Mouse (Mus musculus) embryo, embryonic 11.5 days (tissue): ENCODE data around the gene Myo1d.
A peak's percentile ranks its signal among the peaks of the same experiment; 100 is the strongest.
"Not testable (repeated sequence)": the region's sequence is repeated elsewhere in the genome, so short reads cannot be mapped to it uniquely, and the experiment has no call there.

Source experiments
- DNase-seq: peaks from one replicate; pipeline ENCODE4 v3.0.0-alpha.2; 2012; ENCODE audit warnings: low read depth, low spot score

The Myo1d gene

DNA sequence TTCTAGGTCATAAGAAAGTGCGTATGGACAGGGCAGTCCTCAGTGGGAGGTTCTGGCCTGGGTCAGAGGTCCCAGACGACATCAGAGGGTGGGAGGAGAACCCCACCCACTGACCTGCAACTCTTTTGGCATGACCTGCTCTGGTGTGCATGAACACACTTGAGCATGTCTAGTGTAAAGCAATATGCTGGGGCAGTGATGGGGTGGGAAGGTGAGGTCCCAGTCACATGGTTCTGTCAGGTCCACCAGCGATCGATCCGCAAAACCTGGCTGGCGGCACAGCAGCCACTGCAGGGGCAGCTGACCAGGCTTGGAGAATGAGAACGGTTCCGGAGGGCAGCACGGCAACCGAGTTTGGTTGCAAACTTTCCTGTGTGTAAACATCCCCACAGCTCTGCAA lies 297.5 kb downstream of the Myo1d start:
- no peak for DNase-seq

DNA sequence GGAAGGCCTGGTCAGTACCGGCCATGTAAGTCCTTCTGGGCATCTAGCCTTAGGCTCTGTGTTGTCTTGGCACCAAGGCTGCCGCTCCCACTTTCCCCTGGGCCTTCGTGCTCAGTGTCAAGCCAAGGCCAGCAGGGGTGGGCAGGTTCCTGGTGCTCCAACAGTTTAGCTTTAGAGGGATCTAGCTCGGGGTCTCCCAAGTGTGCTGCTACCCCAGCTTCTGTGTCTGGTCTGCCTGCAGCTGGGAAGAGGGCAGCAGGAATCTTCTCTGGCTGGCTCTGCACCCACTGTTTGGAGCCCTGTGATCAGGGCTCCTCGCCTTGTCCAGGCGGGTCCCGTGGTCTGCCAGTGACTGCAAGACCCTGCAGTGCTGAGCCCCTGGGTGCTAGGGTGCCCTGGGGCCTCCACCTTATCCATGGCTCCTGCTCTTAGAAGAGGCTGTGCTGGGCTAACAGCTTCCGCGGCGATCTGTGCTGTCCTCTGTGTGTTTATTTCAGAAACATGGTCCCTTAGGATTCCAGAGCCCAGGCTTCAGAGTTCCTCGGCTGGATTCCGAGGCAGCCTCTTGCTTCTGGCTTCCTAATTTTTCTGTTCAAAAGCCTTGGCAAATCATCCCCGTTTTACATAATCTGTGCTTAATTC lies 298.3 kb downstream of the Myo1d start:
- no peak for DNase-seq

DNA sequence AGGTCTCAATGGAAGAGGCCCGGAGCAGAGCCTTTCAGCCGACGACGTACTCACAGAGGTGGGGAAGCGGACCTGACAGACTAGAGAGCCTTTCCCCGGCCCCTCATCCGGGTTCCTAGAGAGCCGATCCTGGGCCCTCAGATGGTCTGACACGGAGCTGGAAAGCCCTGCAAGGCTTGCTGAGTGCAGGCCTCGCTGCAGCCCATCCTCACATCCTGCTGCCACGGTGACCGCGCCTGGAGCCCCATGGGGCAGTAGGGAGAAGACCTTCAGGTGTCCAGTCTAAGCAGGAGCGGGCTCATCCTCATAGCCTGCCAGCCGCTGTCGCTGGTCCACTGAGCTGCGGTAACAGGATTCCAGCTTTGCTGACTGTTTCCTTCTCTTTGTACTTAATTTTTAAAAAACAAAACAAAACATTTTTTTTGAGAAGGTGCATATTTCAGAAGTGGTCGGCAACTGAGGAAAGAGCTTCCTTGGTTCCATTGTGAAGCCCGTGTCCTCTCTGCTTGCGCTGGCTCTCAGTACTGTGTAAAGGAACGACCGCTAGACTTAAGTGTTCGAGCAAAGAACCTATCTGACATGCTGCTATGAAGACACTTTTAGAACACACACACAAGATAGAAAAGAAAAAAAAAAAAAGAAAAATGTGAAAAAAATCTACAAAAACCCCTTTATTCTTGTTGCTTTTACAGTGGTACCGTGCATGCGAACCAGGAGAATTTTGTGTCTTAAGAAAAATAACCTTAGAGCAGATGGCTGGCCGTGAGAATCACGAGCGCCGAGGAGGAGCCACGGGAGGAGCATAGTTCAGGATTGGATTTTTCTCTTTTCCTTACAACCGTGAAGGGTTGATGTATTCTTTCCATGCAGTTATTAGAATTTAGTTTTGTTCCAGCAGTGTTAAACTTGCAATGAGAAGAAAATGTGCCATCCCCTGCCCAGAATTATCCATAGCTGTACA lies 299.6 kb downstream of the Myo1d start:
- DNase-seq, result no peak

DNA sequence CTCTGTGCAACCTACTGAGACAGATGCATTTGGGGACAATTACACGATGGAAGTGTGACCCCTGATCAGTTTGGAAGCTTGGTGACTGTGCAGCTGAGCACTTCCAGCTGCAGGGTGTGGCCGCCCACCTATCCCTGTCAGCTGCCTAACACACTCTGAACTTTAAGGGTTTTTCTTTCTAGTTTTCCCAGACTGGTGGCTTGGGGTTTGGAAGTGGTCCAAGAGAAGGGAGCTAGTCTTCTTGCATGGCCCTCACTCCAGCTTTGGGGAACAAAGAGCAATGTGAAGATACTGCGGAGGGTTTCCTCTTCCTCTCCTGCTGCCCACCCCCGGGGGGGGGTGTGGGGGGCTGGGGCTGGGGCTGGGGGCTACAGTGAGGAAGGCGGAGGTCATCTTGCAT lies 300.4 kb downstream of the Myo1d start:
- DNase-seq, result no peak

DNA sequence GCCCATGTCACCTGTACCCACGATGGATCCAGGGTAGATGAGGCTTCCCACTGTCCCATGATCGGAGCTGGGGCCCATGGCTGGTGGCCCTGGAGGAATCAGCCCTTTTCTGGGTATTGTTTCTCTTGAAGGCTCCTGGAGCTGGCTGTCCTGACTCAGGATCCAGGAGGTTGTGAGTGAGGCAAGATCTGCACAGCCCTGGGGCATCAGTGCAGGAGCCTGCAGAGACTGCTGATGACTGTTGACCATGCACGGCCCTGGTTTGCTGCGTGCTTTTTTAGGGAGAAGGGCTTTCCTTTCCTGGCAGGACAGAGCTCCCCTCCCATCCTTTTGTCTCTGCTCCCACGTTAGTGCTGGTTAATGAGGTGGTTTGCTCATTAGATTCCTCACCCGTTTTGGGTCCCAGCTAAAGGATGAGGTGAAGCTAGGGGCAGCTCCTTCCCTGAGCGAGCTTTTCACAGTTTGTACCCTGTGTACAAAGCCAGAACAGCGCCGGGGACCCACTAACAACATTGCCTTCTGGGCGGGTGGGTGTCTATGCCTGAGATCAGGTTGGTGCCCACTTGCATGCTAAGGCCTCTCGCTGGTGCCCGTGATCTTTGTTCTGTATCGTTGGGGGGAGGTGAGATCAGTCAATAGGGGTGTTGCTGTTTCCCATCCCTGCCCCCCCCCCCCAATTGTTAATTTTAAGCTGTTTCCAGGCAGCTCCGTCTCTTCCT lies 301.0 kb downstream of the Myo1d start:
- no peak for DNase-seq

DNA sequence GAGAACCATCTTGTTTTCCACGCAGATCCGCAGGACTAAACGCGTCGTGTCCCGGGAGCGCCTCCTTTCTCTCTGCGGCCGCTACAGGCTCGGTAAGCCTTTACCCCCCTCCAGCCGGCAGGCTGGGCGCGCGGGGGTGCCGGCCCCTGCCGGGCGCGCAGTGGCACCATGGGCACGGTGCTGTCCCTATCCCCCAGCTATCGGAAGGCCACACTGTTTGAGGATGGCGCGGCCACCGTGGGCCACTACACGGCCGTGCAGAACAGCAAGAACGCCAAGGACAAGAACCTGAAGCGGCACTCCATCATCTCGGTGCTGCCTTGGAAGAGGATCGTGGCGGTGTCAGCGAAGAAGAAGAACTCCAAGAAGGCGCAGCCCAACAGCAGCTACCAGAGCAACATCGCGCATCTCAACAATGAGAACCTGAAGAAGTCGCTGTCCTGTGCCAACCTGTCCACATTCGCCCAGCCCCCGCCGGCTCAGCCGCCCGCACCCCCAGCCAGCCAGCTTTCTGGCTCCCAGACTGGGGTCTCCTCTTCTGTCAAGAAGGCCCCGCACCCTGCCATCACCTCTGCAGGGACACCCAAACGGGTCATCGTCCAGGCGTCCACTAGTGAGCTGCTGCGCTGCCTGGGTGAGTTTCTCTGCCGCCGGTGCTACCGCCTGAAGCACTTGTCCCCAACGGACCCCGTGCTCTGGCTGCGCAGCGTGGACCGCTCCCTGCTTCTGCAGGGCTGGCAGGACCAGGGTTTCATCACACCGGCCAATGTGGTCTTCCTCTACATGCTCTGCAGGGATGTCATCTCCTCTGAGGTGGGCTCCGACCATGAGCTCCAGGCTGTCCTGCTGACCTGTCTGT lies 302.3 kb downstream of the Myo1d start:
- no peak for DNase-seq

GRCm38 (mm10) chr11:80476222-80477189 lies 303.3 kb downstream of the Myo1d start, which contains the start of gene Cdk5r1:
Gene Cdk5r1 (plus strand): TSS chr11:80477023.
- DNase-seq, result peak; percentile 90

DNA sequence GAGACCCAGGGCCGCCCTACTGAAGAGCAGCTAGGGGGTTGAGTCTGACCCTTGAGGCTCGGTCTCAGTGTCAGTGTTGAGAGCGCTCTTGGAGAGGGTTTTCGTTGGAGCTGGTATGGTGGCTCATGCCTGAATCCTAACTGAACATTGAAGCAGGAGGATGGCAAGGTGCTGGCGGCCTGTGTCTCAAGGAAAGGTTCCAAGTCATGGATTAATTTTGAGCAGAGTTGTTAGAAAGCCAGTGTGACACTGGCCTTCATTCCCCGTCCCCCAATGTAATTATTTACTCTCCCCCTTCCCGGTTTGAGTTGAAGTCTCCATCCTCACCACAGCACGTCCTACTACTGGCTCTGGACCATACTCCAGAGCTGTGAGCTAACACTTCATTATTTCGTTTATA lies 304.3 kb downstream of the Myo1d start:
- DNase-seq, result no peak

DNA sequence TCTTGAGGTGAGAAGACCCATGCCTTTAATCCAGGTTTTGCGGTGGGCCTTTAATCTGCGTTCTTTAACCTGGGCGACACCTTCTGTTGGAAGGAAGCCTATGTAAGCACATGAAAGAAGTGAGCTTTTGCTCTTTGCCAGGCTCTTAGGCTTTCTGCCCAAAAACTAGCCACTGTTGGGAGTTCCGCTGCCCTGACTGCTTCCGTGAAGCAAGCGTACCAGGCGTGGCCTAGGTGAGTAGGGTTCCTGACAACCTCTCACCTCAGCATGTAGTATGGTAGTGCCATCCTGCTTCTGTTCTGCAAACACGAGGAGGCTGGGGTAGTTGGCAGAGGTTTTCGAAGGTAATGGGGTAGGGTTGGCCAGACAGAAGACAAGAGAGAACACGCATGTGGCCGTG lies 305.0 kb downstream of the Myo1d start:
- no peak for DNase-seq

DNA sequence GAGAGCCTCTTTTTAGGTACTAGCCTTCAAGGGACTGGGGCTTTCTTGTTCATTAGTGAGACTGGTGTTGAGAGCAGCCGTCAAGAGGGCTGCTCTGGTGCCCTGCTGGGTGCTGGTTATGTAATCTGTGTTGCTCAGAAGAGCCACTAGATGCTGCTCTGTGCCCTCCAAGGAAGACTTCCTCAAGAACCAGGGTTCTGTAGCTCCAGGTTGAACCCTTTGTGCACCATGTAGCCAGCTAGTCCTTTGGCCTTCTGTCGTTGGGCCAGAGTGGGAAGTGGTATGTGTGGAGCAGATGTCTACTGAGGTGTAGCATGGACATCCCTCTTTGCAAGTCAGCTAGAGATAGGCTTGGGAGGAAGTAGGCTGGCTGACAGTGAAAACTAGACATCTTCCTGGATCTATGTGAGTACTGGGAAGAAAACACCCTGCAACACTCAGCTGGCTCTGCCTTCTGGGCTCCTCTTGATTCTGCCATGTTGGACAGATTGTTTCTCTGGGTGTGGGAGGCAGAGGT lies 305.6 kb downstream of the Myo1d start:
- DNase-seq, result no peak

GRCm38 (mm10) chr11:80471836-80472605 lies 307.8 kb downstream of the Myo1d start:
- no peak for DNase-seq

DNA sequence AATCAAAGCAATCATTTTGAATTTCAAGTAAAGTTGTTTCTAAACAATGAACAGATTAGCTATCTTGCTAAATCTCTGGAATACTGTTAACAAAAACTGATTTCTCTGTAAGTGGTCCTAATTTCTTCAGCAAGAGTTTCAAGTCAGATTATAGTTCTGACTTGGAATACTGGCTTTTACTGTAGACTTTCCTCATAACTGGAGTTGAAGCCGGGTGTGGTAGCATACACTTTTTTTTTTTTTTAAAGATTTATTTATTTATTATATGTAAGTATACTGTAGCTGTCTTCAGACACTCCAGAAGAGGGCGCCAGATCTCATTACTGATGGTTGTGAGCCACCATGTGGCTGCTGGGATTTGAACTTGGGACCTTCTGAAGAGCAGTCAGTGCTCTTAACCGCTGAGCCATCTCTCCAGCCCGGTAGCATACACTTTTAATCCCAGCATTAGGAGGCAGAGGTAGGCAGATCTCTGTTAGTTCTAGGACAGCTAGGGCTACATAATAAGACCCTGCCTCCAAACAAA lies 316.2 kb downstream of the Myo1d start:
- not testable (repeated sequence) for DNase-seq

DNA sequence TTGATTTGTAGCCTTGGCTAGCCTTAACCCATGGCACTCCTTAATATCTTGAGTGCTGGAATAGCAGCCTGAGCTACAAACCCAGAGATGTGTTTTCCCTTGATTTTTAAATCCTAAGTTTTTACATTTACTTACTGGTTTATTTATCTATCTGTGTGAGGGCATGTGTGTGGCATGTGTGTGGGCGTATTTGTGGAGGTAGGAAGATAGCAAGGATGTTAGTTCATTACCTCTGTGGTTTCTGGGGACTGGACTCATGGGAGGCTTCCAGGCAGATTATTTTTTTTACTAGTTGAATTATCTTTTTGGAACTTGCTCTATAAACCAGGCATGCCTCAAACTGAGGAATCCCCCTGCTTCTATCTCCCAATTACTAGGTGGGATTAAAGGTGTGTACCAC lies 326.6 kb downstream of the Myo1d start:
- DNase-seq, result no peak

DNA sequence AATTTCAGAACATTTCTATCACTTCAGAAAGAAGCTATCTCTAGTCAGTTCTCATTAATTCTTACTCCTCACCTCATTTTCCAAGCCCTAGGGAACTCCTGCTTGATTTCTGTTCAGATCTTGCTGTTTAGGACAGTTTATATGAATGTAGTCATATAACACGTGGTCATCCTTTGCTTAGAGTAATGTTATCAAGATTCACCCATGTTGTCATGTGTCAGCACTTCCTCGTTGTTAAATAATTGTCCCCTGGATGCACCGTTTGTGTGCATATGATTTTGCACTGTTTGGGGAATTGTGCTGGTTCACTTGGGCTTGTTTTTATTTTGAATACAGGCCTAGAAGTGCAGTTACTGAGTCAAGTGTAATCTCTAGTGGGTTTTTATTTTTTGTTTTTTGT lies 327.6 kb downstream of the Myo1d start:
- no peak for DNase-seq

- DNase-seq, result no peak
These were observed 330.0 kb downstream of the Myo1d start for GRCm38 (mm10) chr11:80449859-80450258.

DNA sequence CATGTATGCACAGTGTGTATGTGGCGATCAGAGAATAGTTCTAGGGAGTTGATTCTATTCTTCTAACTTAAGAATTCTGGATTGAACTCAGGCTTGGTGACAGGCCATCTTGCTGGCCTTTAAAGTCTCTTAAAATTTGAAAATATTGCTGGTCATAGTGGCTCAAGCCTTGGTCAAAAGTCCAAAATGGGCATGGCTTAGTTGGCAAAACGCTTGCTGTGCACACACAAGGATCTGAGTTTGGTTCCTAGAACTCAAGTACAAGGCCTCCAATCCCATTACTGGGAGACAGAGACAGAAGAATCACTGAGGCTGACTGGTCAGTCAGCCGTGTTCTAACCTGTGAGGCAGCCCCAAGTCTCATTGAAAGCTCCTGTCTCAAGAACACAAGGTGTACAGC lies 332.9 kb downstream of the Myo1d start:
- no peak for DNase-seq
